Mouse (Mus musculus): Measurements from ENCODE around the gene Arl11.

GRCm38 (mm10) chr14:61339381-61339780 is 29.8 kb downstream of the Arl11 start:
- TF ChIP-seq POLR2A (IDR thresholded peaks at IDR 0.05; ENCODE audit: insufficient read length, low read depth) (no peak), TCF12 (IDR thresholded peaks at IDR 0.05; ENCODE audit: insufficient read depth, poor library complexity, severe bottlenecking) (no peak), POLR2AphosphoS2 (IDR thresholded peaks at IDR 0.05; ENCODE audit: insufficient read length, low read depth) (no peak), SRF (IDR thresholded peaks at IDR 0.05; ENCODE audit: control insufficient read depth, insufficient read length, low read depth) (no peak), MYOD1 (IDR thresholded peaks at IDR 0.05; ENCODE audit: control insufficient read depth in 1 of 3, insufficient read length in 2 of 3, low read depth in 2 of 3) (no peak), MYOG (IDR thresholded peaks at IDR 0.05; ENCODE audit: control insufficient read depth in 1 of 3, insufficient read depth in 1 of 3, insufficient read length in 2 of 3, low read depth in 2 of 3) (no peak), CEBPB (IDR thresholded peaks at IDR 0.05; ENCODE audit: insufficient read depth, poor library complexity, severe bottlenecking) (no peak), MAX (IDR thresholded peaks at IDR 0.05; ENCODE audit: low read depth) (no peak), USF1 (IDR thresholded peaks at IDR 0.05; ENCODE audit: low read depth) (no peak), E2F4 (IDR thresholded peaks at IDR 0.05; ENCODE audit: insufficient read depth) (no peak), REST (IDR thresholded peaks at IDR 0.05; ENCODE audit: insufficient read depth, insufficient read length) (no peak)
